Mouse (Mus musculus) hindbrain, embryonic 16.5 days (tissue): ENCODE measurements at regions not wholly inside any gene's neighbourhood (a gene's known extent, or its start where the extent isn't known, plus 50 kb on each side); places are given as distances from the start of the nearest gene placed in this dataset.

Experiments used
- ATAC-seq: fragments of 200-750 bp; cut with Nextera tagmentation; 2 replicates; pipeline ENCODE4 v1.8.0; 2017; ENCODE audit warnings: moderate TSS enrichment, moderate library complexity
- H3K27ac ChIP-seq: fragments of 300-500 bp; sonication (generic); 2 replicates; pipeline ENCODE4 v1.5.1; 2014; ENCODE audit warnings: low read depth, mild to moderate bottlenecking, control low read depth, low read length, moderate library complexity
- H3K27me3 ChIP-seq: fragments of 300-500 bp; sonication (generic); replicated peaks from 2 replicates; pipeline ENCODE4 v1.6.1; 2014; ENCODE audit warnings: low read length; ENCODE audit not compliant: control insufficient read depth, insufficient read depth
- H3K36me3 ChIP-seq: fragments of 300-500 bp; sonication (generic); 2 replicates; pipeline ENCODE4 v1.6.1; 2014; ENCODE audit warnings: mild to moderate bottlenecking, low read length, moderate library complexity, mixed read lengths; ENCODE audit not compliant: control insufficient read depth, insufficient read depth
- H3K4me1 ChIP-seq: fragments of 300-500 bp; sonication (generic); 2 replicates; pipeline ENCODE4 v1.6.1; 2014; ENCODE audit warnings: low read depth, low read length; ENCODE audit not compliant: control insufficient read depth, insufficient read depth
- H3K4me2 ChIP-seq: fragments of 300-500 bp; sonication (generic); 2 replicates; pipeline ENCODE4 v1.6.1; 2014; ENCODE audit warnings: mild to moderate bottlenecking, low read length, control low read depth, moderate library complexity
- H3K4me3 ChIP-seq: fragments of 300-500 bp; sonication (generic); 2 replicates; pipeline ENCODE4 v1.5.1; 2014; ENCODE audit warnings: mild to moderate bottlenecking, low read length, control low read depth, moderate library complexity
- H3K9ac ChIP-seq: fragments of 300-500 bp; sonication (generic); 2 replicates; pipeline ENCODE4 v1.6.1; 2014; ENCODE audit warnings: low read depth, mild to moderate bottlenecking, control low read depth, low read length, moderate library complexity
- H3K9me3 ChIP-seq: fragments of 300-500 bp; sonication (generic); 2 replicates; pipeline ENCODE4 v1.6.1; 2014; ENCODE audit warnings: mild to moderate bottlenecking, low read length, moderate library complexity; ENCODE audit not compliant: control insufficient read depth
- WGBS: fragments of 180-500 bp; shearing (Covaris S2); extraction: QIAGEN DNeasy Blood & Tissue Kit; methylation state at CpG from one replicate; pipeline ENCODE4 v1.1.7; 2014; 5-methylcytosine and 5-hydroxymethylcytosine counted together

- no peak overlapping the region for H3K4me2 ChIP-seq
- no peak overlapping the region for H3K9ac ChIP-seq
- no peaks in the 10 kb centered on the region for H3K36me3 ChIP-seq
- no peak overlapping the region for H3K27ac ChIP-seq
- no peak overlapping the region for H3K4me3 ChIP-seq
- 92% methylated on average over 4 of the region's 4 CpGs for WGBS
- no peak for ATAC-seq
- H3K27me3 ChIP-seq = no peaks in the 10 kb centered on the region
- no peaks in the 10 kb centered on the region for H3K4me1 ChIP-seq
- H3K9me3 ChIP-seq = no peaks in the 10 kb centered on the region
Observed at GRCm38 (mm10) chr14:47795062-47795461, 146.8 kb downstream of the Ktn1 start.

DNA sequence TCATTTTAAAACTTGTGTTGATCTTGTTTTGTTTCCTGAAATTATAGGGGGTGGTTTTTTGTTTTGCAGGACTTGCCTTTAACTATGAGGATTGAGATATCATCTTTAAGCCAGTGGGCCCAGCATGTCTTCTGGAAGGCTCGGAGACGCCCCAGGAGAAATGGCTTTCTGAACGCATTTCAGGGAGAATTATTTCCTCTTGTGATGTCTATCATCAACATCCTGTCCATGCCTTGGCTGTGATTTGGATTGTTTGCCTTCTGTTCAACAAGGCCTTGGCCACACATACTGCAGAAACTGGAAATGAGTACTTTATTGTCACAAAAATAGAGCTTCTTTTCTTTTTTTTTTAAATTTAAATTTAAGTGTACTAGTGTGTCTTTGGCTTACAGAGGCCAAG lies 150.0 kb downstream of the Ktn1 start:
- Histone ChIP-seq H3K9me3 (no peaks in the 10 kb centered on the region), H3K27ac (no peak overlapping the region), H3K27me3 (no peaks in the 10 kb centered on the region), H3K36me3 (no peaks in the 10 kb centered on the region), H3K4me1 (no peaks in the 10 kb centered on the region), H3K9ac (no peak overlapping the region), H3K4me3 (no peak overlapping the region), H3K4me2 (no peak overlapping the region)
- whole genome bisulfite sequencing = 90% methylated on average over 3 of the region's 3 CpGs
- no peak for ATAC-seq

GRCm38 (mm10) chr14:47799564-47799963 lies 151.3 kb downstream of the Ktn1 start:
- Histone ChIP-seq H3K9me3 (no peaks in the 10 kb centered on the region), H3K36me3 (no peaks in the 10 kb centered on the region), H3K9ac (no peak overlapping the region), H3K4me2 (no peak overlapping the region), H3K4me3 (no peak overlapping the region), H3K27ac (no peak overlapping the region), H3K27me3 (no peaks in the 10 kb centered on the region), H3K4me1 (no peaks in the 10 kb centered on the region)
- 48% methylated on average over 2 of the region's 2 CpGs for WGBS
- no peak for ATAC-seq

DNA sequence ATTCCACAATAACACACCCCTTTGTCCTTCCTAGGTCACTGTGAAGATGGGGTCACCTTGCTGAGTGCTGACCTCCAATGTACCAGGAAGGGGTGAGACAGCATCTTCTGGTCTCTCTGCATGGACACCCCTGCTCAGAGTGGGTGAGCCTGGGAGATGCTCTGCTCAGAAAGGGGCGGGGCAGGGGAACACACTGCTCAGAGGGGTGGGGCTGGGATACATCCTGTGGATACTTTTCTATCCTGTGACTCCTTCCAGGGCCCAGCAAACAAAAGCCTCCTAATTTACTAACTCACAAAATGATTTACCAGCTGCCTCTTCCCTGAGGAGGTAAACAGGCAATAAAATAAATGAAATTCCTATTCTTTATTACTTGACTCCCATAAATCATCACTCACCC lies 157.0 kb downstream of the Ktn1 start:
- Histone ChIP-seq H3K9ac (no peak overlapping the region), H3K4me3 (no peak overlapping the region), H3K27me3 (no peaks in the 10 kb centered on the region), H3K9me3 (no peaks in the 10 kb centered on the region), H3K36me3 (no peaks in the 10 kb centered on the region), H3K27ac (no peak overlapping the region), H3K4me1 (peaks cover 15% of the 10 kb centered on the region), H3K4me2 (no peak overlapping the region)
- 60% methylated on average over 1 of the region's 1 CpGs for WGBS
- no peak for ATAC-seq

DNA sequence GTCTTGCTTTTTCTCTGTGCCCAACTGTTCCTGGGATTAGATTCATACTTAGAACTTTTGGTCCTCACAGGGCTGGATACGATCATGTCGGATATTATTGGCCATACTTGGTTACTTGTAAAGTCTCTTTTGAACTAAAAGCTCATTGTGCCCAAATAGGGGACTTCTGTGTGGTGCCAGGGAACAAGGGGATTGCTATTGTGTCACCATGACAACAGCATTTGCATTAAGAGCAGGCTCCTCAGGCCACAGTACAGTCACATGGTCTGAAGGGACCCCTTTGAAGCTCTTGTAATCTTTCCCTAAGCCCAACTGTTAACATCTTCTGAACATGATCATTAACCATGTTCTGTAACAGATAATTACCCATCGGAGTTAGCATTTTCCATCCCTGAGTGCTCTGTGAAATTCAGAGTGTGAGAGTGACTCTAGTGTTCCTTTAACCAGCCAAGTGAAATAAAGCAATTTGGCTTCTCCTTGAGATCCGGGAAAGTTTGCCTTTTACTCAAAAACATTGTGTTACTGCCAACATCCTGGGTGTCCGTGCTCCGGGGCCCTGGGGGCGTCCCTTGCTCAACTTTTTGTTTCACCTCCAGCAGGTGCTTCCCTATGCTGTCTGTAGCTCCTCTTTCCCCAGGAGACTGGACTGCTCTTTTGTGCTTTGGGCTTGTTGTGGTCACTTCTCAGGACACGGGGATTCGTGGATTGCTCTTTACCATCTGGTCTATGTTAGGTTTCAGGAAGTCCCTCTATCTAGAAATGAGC lies 157.7 kb downstream of the Ktn1 start:
- WGBS = 14% methylated on average over 9 of the region's 9 CpGs
- no peak overlapping the region for H3K4me2 ChIP-seq
- H3K4me3 ChIP-seq = no peak overlapping the region
- no peak overlapping the region for H3K9ac ChIP-seq
- H3K27me3 ChIP-seq = no peaks in the 10 kb centered on the region
- no peaks in the 10 kb centered on the region for H3K36me3 ChIP-seq
- peak overlapping the region; percentile 34; the same call in 1 of the 2 replicates for H3K27ac ChIP-seq
- peak; percentile 74; the same call in 1 of the 2 replicates for ATAC-seq
- peaks cover 15% of the 10 kb centered on the region for H3K4me1 ChIP-seq
- H3K9me3 ChIP-seq = no peaks in the 10 kb centered on the region

- H3K36me3 ChIP-seq = no peaks in the 10 kb centered on the region
- WGBS = 13% methylated on average over 10 of the region's 10 CpGs
- peaks cover 15% of the 10 kb centered on the region for H3K4me1 ChIP-seq
- H3K4me2 ChIP-seq = no peak overlapping the region
- no peak overlapping the region for H3K27ac ChIP-seq
- H3K4me3 ChIP-seq = no peak overlapping the region
- H3K9me3 ChIP-seq = no peaks in the 10 kb centered on the region
- H3K9ac ChIP-seq = no peak overlapping the region
- H3K27me3 ChIP-seq = no peaks in the 10 kb centered on the region
- ATAC-seq = peak; percentile 46
Observed at GRCm38 (mm10) chr14:47808097-47808910, 160.1 kb downstream of the Ktn1 start.

GRCm38 (mm10) chr14:47818224-47818623 lies 170.0 kb downstream of the Ktn1 start:
- Histone ChIP-seq H3K4me2 (no peak overlapping the region), H3K27ac (no peak overlapping the region), H3K4me3 (no peak overlapping the region), H3K4me1 (no peaks in the 10 kb centered on the region; the same call in 1 of the 2 replicates), H3K36me3 (no peaks in the 10 kb centered on the region), H3K9ac (no peak overlapping the region), H3K9me3 (no peaks in the 10 kb centered on the region), H3K27me3 (no peaks in the 10 kb centered on the region)
- WGBS = 88% methylated on average over 3 of the region's 3 CpGs
- no peak for ATAC-seq

DNA sequence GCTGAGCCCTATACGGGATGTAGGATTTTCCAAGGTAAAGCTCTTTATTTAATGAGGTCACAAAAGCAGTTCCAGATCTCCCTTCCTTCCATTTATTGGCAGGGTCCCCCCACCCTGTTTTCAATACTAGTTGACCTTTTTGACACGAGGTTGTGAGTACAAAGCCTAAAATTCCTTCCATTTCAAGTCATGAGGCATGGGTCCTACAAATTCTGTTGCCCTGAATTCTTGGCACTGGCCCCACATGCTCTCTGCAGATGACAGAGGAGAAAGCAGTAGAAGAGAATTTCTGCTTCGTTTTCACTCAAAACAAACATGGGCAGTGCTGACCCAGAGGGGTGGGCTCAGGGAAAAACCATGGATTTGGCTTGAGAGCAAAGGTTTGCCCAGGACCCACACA lies 170.4 kb downstream of the Ktn1 start:
- no peak overlapping the region for H3K4me2 ChIP-seq
- H3K9ac ChIP-seq = no peak overlapping the region
- H3K36me3 ChIP-seq = no peaks in the 10 kb centered on the region
- H3K4me1 ChIP-seq = no peaks in the 10 kb centered on the region; the same call in 1 of the 2 replicates
- no peaks in the 10 kb centered on the region for H3K9me3 ChIP-seq
- 63% methylated on average over 3 of the region's 3 CpGs for WGBS
- H3K4me3 ChIP-seq = no peak overlapping the region
- ATAC-seq = no peak
- no peaks in the 10 kb centered on the region for H3K27me3 ChIP-seq
- H3K27ac ChIP-seq = no peak overlapping the region

GRCm38 (mm10) chr14:47820571-47821143 lies 172.4 kb downstream of the Ktn1 start:
- H3K27me3 ChIP-seq = no peaks in the 10 kb centered on the region
- no peaks in the 10 kb centered on the region for H3K9me3 ChIP-seq
- ATAC-seq = peak; percentile 81; the same call in 1 of the 2 replicates
- WGBS = 65% methylated on average over 12 of the region's 13 CpGs
- no peak overlapping the region for H3K27ac ChIP-seq
- H3K36me3 ChIP-seq = no peaks in the 10 kb centered on the region
- H3K4me2 ChIP-seq = no peak overlapping the region
- H3K4me1 ChIP-seq = no peaks in the 10 kb centered on the region; the same call in 1 of the 2 replicates
- H3K4me3 ChIP-seq = no peak overlapping the region
- H3K9ac ChIP-seq = no peak overlapping the region
